Mouse (Mus musculus): ENCODE data around the gene Sugt1.

Gene Sugt1

GRCm38 (mm10) chr14:79673083-79674013 is 85.9 kb downstream of the Sugt1 start:
- DNase-seq (ENCODE audit: extremely low spot score, low read depth, low spot score): no peak

DNA sequence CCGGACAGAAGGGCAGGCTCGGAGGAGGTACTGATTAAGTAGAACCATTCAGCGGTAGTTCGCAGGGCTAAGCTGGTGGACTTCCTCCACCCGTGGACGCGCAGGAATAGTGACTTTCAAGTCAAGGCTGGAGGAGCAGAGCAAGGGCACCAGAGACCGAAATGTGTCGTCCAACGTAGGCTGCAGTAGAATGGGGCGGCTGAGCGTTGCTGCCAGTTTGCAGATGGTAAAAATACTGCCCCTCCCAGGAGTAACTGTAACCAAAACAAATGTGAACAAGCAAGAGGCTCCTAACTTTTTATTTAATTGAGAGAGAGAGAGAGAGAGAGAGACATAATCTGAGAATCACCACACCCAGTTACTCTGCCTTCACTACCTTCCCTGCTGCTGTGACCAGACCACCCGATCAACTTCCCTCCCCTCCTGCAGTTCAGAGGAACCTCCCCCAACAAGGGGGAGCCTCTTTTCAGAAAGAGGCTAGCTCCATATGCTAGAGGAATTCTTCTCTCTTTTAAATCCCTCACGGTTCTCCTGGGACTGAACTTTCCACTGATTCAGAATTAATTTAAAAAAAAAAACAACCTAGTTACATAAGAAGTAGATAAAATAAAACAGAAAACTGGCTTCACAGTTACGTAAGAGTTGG is 89.7 kb downstream of the Sugt1 start:
- no peak for DNase-seq (ENCODE audit: extremely low spot score, low read depth, low spot score)

DNA sequence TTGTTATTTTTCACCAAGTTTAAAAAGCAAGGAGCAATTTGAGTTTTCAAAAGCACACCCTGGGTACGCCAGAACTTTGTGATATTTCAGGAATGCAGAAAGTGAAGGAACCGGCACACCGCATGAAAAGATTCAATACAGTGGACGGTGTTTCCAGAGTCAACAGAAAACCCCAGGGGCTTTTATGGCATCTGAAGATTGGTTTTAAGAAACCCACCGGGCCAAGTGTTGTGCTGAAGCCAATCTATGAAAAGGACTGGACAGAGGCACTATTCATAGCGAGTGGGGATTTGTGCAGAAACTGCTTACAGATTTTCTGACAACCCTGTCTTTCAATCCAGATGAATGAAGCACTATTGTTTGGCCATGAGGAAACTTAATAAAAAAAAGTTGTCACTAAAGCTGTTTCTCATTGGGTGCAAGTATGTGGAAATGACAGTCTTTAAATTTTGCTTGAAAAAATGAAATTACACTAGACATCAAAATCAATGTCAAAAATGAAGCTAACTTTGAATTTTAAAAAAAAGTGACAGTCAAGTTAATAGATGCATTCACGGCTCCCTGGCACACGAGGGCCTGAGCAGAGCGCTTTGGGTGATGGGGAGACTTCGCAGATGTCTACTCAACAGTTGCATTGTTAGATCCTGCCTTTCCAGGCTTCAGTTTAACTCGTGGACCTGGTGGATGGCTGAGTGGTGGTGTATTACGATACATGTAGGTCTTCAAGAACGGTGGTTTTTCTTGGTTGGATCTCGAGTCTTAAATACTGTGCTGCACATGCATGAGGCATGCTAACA is 90.6 kb downstream of the Sugt1 start:
- DNase-seq (ENCODE audit: extremely low spot score, low read depth, low spot score): no peak

DNA sequence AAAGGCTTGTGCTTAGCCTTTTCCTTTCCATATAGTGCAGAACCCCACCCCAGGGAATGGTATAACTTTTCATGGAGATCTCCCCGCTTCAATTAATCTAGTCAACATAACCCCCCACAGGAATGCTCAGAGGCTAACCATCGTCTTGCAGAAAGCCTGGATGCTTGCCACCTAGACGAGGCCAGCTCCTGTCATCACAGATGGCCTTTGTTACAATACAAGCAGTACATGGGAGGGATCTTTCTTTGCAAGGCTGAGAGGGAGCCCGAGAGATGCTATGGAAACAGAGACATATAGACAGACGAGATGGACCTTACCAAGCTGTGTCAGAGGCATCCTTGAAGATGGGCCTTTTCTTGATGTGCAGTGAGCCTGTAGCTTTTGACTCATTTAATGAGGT is 93.2 kb downstream of the Sugt1 start:
- DNase-seq (ENCODE audit: extremely low spot score, low read depth, low spot score): no peak

All from hindlimb bud, embryonic 11.5 days (tissue).